Mouse (Mus musculus) CD4-positive, CD25-positive, alpha-beta regulatory T cell, adult 4 months (primary cell): ENCODE measurements around the gene Smim27. TPM values are rescaled to one million over a fixed set of nuclear protein-coding genes. Genes with fewer than 3 reads are reported as not detected.

Experiments used
- ATAC-seq: one replicate; pipeline ENCODE4 v1.8.0; 2017
- polyA plus RNA-seq, 2 experiments: library from polyadenylated mRNA; unstranded; fragments of 100-300 nt; shearing (Covaris generic); gene quantifications; one replicate each; pipeline ENCODE4 v1.2.1; 2017

Smim27 gene
- polyA plus RNA-seq, result 10 to 100 TPM; 27.6 to 70.5 TPM

GRCm38 (mm10) chr4:40269430-40270032 is at the start of gene Smim27, which contains the start of gene Topors:
Gene Smim27 (plus strand): TSS chr4:40269579.
Gene Topors (minus strand): TSS chr4:40269850.
- peak; percentile 90 for ATAC-seq

- ATAC-seq, result no peak
These were observed 48.9 kb upstream of the Smim27 start for GRCm38 (mm10) chr4:40220437-40220836.

DNA sequence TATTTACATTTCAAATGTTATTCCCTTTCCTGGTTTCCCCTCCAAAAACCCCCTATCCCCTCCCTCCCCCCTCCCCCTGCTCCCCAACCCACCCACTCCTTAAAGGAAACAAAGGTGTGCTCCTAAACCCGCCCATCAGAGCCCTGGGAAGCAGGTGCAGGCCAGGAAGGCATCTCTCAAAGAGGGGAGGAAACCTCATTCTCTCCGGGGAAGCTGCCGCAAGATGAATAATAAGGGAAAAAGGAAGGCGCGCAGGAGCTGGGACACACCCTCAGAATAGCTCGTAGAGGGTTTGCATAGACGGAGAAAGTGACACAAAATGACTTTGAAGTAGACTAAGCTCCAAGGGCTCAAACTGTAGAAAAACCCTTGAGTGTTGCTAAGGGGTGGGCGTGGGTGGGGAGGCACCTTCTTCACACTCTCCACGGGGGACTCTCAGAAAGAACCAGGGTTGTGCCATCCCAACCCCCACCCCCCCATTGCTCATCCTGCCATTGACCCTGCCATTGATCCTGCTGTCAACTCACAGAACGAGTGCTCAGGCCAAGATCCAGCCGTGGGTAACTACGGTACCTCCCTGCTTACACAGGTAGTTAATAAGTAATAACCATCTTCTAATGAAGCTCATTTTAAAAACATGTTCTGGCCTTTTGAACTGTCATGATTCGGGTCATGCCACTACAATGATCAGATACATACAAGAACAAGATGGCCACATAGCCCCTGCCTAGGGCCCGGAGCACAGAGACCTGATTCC is 48.2 kb upstream of the Smim27 start:
- no peak for ATAC-seq

GRCm38 (mm10) chr4:40221876-40222585 is 47.3 kb upstream of the Smim27 start:
- no peak for ATAC-seq

DNA sequence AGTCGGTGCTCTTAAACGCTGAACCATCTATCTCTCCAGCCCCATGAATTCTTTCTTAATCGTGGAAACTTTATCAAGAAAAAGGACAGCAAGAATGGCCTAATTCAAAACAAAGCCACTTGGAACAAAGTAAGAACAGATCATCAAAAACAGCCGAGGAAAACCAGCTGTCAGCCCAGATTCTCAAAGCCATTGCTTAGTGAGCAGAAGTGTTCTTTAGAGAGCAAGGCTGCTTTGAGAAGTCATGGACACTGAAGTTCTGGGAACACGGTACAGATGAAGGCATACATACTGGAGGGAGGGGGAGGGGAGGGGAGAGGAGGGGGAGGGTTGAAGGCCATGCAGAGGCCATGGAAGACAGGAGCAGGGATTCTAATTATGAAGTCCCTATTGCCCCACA is 43.3 kb upstream of the Smim27 start:
- no peak for ATAC-seq

DNA sequence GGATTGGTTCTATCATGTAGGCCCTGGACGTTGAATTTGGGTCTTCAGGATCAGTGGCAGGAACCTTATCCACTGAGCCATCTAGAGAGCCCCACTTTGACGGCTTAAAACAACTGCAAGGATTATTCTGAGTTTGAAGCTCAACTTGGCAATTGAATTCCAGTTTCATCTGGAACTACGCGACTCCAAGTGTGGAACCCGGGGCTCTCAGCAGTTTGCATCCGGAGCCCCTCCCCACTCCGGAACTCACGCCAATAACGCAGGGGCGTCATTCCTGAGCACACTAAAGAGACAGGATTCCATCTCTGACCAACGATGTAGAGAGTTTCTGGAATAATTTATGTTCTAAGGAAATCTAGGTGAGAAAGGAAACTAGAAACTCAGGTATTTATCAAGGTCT is 42.2 kb upstream of the Smim27 start:
- ATAC-seq, result no peak

DNA sequence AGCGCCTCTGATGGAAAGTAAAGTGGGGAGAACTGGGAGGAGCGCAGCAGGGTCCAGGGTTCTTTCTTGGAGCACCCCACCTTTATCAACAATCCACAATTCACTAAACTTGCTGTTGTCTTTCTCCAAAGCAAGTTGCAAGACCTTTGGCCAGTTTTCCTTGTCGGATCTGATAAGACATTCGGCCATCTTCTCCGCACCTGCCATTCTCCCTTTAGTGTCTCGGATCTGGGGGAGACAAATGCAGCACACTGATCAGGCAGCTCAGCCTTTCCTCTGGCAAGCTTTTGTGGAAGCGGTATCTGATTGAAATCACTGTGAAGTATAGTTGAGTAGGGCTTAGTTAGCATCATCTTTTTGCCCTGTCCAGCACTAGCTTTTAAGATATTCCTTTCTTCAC is 41.5 kb upstream of the Smim27 start:
- no peak for ATAC-seq

DNA sequence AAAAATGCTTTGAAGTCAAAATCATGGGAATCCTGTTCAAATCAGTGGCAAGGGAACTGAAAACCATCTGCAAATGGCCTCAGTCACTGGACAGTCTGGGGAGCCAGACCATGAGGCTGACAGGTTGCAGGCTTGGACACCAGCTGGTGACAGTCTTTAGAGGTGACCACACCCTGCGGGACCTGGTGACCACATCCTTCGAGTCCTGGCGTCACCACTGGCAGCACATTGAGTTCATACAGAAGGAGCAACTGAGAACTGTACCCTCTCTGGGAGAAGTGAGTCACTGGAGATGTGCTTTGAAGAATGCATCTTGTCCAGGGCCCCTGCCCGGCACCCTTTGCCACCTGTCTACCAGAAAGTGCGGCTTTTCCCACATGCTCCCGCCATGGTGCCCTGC is 39.7 kb upstream of the Smim27 start:
- ATAC-seq, result no peak

- no peak for ATAC-seq
These were observed 36.2 kb upstream of the Smim27 start for GRCm38 (mm10) chr4:40233062-40233664.

- ATAC-seq, result no peak
These were observed 35.1 kb upstream of the Smim27 start for GRCm38 (mm10) chr4:40234256-40234655.

GRCm38 (mm10) chr4:40236829-40237228 is 32.5 kb upstream of the Smim27 start:
- no peak for ATAC-seq

DNA sequence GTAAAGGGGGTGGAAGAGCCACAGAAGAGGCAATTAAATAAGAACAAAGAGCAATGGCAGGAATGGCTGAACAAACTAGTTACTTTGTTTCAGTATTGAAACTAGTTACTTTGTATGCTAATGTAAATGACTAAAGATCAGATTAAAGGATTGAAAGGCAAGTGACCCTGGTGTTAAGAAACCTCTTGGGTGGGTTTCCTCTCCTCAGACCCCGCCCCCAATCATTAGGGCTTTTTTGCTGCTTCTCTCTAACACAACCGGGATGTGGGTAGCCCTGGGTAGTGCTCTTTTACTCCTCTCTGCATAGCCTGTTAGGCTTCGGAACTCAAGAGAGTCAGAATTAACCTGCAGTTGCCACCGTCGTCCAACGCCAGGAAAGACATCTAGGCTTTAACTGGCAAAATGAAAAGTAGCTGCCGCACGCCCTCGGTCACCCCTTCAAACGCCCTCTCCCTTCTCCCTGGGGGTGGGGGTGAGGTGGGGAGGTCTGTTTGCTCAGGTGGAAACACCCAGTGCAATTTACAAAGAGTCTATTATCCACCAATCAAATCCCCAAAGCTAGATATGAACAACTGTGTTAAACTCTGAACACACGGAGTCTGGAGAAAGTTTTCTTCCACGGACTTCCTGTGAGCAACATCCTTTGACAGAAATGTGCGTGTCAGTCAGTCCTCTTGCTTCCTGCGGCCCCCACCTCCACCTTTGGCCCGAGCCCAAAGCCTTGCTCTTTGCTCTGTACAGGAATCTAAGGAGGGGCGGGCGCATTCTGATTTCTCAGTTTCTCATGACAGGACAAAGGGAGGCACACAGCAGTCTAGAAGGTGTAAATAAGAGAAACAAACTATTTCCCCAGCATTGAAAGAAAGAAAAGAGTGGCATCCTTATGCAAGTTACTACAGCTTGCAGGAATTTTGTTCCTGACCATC is 30.6 kb upstream of the Smim27 start:
- peak; percentile 82 for ATAC-seq

GRCm38 (mm10) chr4:40239409-40240271 is 29.7 kb upstream of the Smim27 start, which contains the start of gene Ddx58:
Gene Ddx58 (minus strand): TSS chr4:40239828.
- ATAC-seq, result peak; percentile 64

DNA sequence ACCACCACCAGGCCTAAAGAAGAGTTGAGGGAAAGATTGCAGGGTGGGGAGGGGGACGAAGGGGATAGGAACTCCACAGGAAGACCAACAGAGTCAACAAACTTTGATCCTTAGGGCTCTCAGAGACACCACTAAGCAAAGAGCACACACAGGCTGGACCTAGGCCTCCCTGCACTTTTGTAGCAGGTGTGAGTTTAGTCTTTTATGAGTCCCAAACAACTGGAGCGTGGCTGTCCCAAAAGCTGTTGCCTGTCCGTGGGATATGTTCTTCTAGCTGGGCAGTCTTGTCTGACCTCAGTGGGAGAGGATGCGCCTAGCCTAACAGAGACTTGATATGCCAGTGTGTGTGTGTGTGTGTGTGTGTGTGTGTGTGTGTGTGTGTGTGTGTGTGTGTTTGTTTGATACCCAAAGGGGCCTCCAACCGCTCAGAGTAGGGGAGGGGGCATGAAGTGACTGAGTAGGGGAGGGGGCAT is 29.1 kb upstream of the Smim27 start:
- no peak for ATAC-seq

DNA sequence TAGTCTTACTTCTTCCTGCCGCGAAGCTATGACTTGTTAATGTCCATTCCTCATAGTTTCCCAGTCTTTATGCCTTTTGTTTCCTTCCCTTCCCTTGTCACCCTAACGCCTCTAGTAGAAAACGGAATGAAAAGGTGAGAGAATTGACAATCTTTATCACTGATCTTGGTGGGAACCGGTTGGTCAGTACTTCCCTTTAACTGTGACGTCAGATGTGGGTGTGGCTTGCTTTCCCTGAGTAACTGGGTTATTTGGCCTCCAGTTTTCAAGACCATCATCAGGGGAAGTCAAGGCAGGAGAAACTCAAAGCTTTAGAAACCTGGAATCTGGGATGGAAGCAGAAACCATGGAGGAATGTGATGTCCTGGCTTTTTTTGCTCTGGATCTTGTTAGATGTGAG is 27.5 kb upstream of the Smim27 start:
- ATAC-seq, result no peak

DNA sequence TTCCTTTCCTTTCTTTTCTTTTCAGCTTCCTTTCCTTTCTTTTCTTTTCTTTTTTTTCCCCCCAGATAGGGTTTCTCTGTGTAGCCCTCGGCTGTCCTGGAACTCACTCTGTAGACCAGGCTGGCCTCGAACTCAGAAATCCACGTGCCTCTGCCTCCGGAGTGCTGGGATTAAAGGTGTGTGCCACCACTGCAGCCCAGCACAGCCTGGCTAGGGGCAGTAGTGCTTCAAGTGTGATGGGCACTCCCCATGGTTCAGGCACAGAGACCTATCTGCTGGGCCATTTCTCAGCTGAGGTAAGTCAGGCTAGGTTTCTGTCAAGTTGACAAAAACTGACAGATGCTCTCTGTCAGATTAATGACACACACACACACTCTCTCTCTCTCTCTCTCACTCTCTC is 26.4 kb upstream of the Smim27 start:
- no peak for ATAC-seq

GRCm38 (mm10) chr4:40244035-40244434 is 25.3 kb upstream of the Smim27 start:
- no peak for ATAC-seq

- no peak for ATAC-seq
These were observed 18.4 kb upstream of the Smim27 start for GRCm38 (mm10) chr4:40250984-40251383.

DNA sequence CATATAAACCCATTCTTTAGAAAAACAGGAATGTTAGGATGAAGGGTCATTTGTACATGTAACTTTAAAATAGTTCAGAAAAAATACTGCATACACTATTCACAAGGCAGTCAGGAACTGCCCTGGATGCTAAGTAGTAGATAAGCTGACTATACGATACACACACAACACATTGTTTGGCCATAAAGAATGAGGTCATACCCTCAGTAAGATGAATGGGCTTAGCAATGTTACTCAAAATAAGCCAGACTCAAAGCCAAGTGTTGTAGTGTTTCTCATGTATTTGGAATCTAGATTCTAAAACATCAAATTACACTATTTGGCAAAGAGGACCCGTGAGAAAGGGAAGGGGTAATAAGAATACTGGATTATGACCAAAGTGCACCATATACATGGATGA is 15.6 kb upstream of the Smim27 start:
- no peak for ATAC-seq

- ATAC-seq, result no peak
These were observed 14.8 kb upstream of the Smim27 start for GRCm38 (mm10) chr4:40254385-40255103.
